Mouse (Mus musculus): ENCODE measurements around the gene Slc4a3. TPM values are rescaled to one million over a fixed set of nuclear protein-coding genes. Genes with fewer than 3 reads are reported as not detected.

Slc4a3 gene
- total and polyA plus RNA-seq, 3 experiments, result 90.4 to 381 (median 111) TPM

GRCm38 (mm10) chr1:75596906-75597305 lies 50.8 kb downstream of the Slc4a3 start:
- no peak for DNase-seq

DNA sequence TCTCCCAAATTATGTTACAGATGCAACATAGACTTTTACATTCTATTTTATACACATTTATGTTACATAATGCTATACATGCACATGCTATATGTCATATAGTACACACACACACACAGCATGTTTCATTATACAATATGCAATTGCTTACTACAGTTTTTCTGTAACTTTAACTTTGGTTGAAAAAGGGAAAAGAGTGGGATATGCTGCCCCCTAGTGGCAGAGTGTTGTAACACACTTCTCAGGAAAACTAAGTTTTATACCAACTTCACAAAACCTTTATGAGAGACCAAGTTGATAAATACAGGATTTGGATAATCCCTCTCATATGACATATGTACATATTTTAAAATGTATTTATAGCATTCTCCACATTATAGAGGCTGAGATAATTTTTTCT lies 51.6 kb downstream of the Slc4a3 start:
- DNase-seq, result peak; percentile 37

DNA sequence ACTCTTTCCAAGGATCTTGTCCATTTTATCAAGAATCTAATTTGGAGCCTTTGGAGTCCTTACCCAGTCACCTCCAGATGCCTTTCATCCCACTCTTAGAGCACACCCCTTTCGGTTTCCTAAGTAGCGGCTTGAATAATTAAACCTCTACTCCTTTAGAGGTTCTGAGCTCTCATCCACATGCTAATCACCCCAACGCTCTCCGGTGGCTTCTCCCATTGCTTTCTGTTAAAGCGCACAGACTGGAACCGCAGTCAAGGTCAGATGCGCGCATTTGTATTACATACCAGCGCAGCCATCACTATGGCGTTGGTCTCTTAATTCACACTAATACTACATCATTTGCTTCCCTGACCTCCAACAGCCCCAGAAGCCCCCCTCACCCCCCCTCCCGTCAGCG lies 55.7 kb downstream of the Slc4a3 start:
- no peak for DNase-seq

DNA sequence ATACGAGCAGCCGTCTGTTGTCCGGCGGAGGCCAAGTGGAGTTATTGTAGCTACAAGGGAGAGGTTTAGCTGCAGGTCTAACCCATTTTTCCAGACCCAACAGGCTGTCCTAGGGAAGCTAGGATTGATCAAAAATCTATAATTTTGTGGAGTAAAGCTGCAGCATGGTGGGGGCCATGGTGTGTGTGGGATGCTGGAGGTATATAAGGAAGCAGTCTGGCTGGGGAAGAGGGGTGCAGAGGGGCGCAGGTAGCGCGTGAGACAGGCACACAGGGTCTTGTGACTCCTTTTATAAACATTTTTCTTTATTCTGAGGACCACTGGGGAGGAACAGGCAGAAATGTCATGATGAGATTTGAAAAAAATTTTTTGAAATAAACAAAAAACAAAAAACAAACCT lies 57.5 kb downstream of the Slc4a3 start:
- no peak for DNase-seq

DNA sequence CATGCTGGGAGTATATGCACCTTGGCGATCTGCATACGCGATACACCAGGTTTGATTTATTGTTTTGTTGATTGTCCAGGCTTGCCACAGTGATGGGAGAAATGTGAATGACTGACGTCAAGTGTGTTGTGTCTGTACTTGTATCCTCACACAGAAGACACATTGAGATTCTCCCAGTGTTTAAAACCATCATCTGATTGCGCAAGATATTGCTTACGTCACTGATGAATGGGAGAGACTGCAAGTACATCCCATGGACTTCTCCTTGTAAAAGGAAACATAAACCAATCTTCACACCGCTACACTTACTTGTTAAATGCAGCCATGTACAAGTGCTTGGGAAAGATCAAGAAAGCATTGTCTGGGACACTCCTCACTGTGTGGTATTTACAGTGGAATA lies 62.2 kb downstream of the Slc4a3 start:
- DNase-seq, result no peak

DNA sequence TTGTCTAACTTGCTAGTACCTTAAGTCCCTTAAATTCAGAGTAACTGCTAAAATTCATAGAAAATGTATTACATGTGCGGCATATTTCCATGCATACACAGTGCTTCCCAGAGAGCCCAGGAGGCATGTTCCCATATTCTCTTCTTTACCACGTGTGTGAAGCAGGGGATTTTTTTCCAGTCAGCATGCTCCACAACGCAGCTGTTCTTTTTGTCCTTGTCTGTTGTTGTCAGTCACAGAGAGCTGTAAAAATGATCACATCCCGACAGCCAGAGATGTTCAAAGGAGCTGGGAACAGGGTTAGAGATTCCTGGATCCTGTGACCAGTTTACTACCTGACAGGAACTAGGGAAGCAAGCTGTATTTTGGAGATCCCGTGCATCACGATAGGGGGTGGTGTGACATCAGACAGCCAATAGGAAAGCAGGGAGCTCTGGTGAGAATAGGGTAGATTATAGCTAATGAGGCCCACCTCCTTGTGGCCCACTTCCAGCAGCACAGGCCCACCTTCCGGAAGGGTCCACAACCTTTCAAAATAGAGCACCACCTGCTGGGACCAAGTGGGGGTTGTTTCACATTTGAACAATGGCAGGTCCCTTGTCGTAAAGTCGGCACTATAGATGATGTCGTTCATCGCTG lies 62.7 kb downstream of the Slc4a3 start:
- no peak for DNase-seq

DNA sequence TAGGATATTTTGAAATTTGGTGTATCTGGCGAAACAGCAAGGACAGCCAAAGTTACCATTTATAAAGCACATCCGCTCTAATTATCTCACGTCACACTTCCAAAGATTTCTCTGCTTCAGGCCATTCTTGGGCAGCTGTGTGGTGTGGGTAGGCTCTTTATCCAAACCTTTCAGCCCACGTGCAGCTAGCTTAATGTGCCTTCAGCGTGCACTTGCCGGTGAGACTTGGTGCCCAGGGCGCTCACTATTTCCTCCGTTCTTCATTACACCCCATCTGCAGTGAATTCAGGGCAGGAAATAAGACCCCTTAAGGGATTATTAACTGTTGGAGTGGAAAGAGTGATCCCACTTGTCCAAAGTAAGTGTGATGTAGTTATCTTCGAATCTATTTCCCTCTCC lies 63.2 kb downstream of the Slc4a3 start:
- DNase-seq, result no peak

GRCm38 (mm10) chr1:75610553-75610952 lies 64.5 kb downstream of the Slc4a3 start:
- DNase-seq, result no peak

Other genes with a start within 250 kb of the Slc4a3 start
- gene Dnpep, start 228.3 kb upstream of the Slc4a3 start, total RNA-seq (2021), result 100 to 1,000 TPM in 1 of 2 experiments, 10 to 100 TPM in 1; 85.2 to 100 TPM
- 149 and 179 TPM in 2 replicates for gene Dnpep, start 228.3 kb upstream of the Slc4a3 start, polyA plus RNA-seq (2012; rRNA removed)
- 10 to 100 TPM; 16.6 to 31.8 TPM for gene Des, start 185.9 kb upstream of the Slc4a3 start, total RNA-seq (2021)
- 17.2 and 18.6 TPM in 2 replicates for gene Des, start 185.9 kb upstream of the Slc4a3 start, polyA plus RNA-seq (2012; rRNA removed)
- gene Speg, start 171.0 kb upstream of the Slc4a3 start, total RNA-seq (2021), result 10 to 100 TPM in 1 of 2 experiments, 1 to 10 TPM in 1; 9.9 to 15.2 TPM
- gene Speg, start 171.0 kb upstream of the Slc4a3 start, polyA plus RNA-seq (2012; rRNA removed), result 56.5 and 93.7 TPM in 2 replicates
- gene Gmppa, start 110.3 kb upstream of the Slc4a3 start, total RNA-seq (2021), result 10 to 100 TPM; 69.1 to 77.7 TPM
- gene Gmppa, start 110.3 kb upstream of the Slc4a3 start, polyA plus RNA-seq (2012; rRNA removed), result 137 and 189 TPM in 2 replicates
- gene Asic4, start 95.8 kb upstream of the Slc4a3 start, total RNA-seq (2021), result 1 to 10 TPM; 3.7 to 6.8 TPM
- 9.5 and 13.6 TPM in 2 replicates for gene Asic4, start 95.8 kb upstream of the Slc4a3 start, polyA plus RNA-seq (2012; rRNA removed)
- 10 to 100 TPM; 50.9 to 57.8 TPM for gene Chpf, start 67.0 kb upstream of the Slc4a3 start, total RNA-seq (2021)
- gene Chpf, start 67.0 kb upstream of the Slc4a3 start, polyA plus RNA-seq (2012; rRNA removed), result 250 and 268 TPM in 2 replicates
- gene Tmem198, start 66.7 kb upstream of the Slc4a3 start, total RNA-seq (2021), result 1 to 10 TPM; 2.5 to 2.8 TPM
- gene Tmem198, start 66.7 kb upstream of the Slc4a3 start, polyA plus RNA-seq (2012; rRNA removed), result 15.0 and 17.4 TPM in 2 replicates
- 10 to 100 TPM; 35.9 to 56.6 TPM for gene Obsl1, start 39.8 kb upstream of the Slc4a3 start, total RNA-seq (2021)
- 81.5 and 101 TPM in 2 replicates for gene Obsl1, start 39.8 kb upstream of the Slc4a3 start, polyA plus RNA-seq (2012; rRNA removed)
- 10 to 100 TPM; 15.0 to 38.5 TPM for gene Inha, start 39.2 kb upstream of the Slc4a3 start, total RNA-seq (2021)
- 193 and 227 TPM in 2 replicates for gene Inha, start 39.2 kb upstream of the Slc4a3 start, polyA plus RNA-seq (2012; rRNA removed)
- 10 to 100 TPM; 16.6 to 19.3 TPM for gene Stk11ip, start 24.7 kb upstream of the Slc4a3 start, total RNA-seq (2021)
- gene Stk11ip, start 24.7 kb upstream of the Slc4a3 start, polyA plus RNA-seq (2012; rRNA removed), result 59.5 and 66.7 TPM in 2 replicates